Mouse (Mus musculus) C2C12 (cell line): Measurements from ENCODE around the gene Rerg. TPM values are rescaled to one million over a fixed set of nuclear protein-coding genes. Genes with fewer than 3 reads are reported as not detected.
A peak's percentile ranks its signal among the peaks of the same experiment; 100 is the strongest.

Experiments used
- H3K27me3 ChIP-seq: one replicate; pipeline ENCODE4 v1.6.1; 2011; ENCODE audit not compliant: control insufficient read depth, insufficient read depth, insufficient read length
- H3K36me3 ChIP-seq: one replicate; pipeline ENCODE4 v1.6.1; 2011; ENCODE audit not compliant: control insufficient read depth, insufficient read depth
- H3K4me3 ChIP-seq: one replicate; pipeline ENCODE4 v1.5.1; 2011; ENCODE audit warnings: mild to moderate bottlenecking, control low read depth; ENCODE audit not compliant: poor library complexity, insufficient read depth, severe bottlenecking
- H3K79me2 ChIP-seq: one replicate; pipeline ENCODE4 v1.6.1; 2011; ENCODE audit not compliant: control insufficient read depth, insufficient read depth
- H3K79me3 ChIP-seq: one replicate; pipeline ENCODE4 v1.6.1; 2011; ENCODE audit warnings: low read depth, control low read depth
- H3ac ChIP-seq: one replicate; pipeline ENCODE3; 2011; ENCODE audit warnings: low read depth; ENCODE audit not compliant: control insufficient read depth, insufficient read length
- CEBPB ChIP-seq: IDR thresholded peaks from one replicate; pipeline ENCODE4 v1.6.1; 2011; ENCODE audit warnings: low read depth, mild to moderate bottlenecking, control low read depth, moderate library complexity
- CTCF ChIP-seq: IDR thresholded peaks from one replicate; pipeline ENCODE4 v1.5.1; 2011; ENCODE audit not compliant: control insufficient read depth, insufficient read depth, insufficient read length
- FOSL1 ChIP-seq: IDR thresholded peaks from one replicate; pipeline ENCODE4 v1.8.0; 2011; ENCODE audit warnings: mild to moderate bottlenecking, low read length; ENCODE audit not compliant: poor library complexity, insufficient read depth, severe bottlenecking
- MAX ChIP-seq: IDR thresholded peaks from one replicate; pipeline ENCODE4 v1.6.1; 2011; ENCODE audit warnings: mild to moderate bottlenecking, control low read depth
- MYOD1 ChIP-seq: IDR thresholded peaks from one replicate; pipeline ENCODE4 v1.6.1; 2011; ENCODE audit warnings: low read depth; ENCODE audit not compliant: control insufficient read depth, insufficient read length
- MYOG ChIP-seq: IDR thresholded peaks from one replicate; pipeline ENCODE4 v1.6.1; 2011; ENCODE audit not compliant: control insufficient read depth, insufficient read length; ENCODE audit errors: extremely low read depth
- USF1 ChIP-seq: IDR thresholded peaks from one replicate; pipeline ENCODE4 v1.6.1; 2011; ENCODE audit warnings: low read depth, mild to moderate bottlenecking, control low read depth, moderate library complexity
- polyA plus RNA-seq: library from polyadenylated mRNA; unstranded; fragments of >200 nt; fragmentation: generic; extraction: Trizol; gene quantifications from one replicate; pipeline ENCODE4 v1.2.1, GENCODE M21; 2012; ENCODE audit warnings: missing spikeins

Rerg gene
- polyA plus RNA-seq, 1 experiment, result 0.21 TPM

GRCm38 (mm10) chr6:137072256-137072655 is 98.0 kb downstream of the Rerg start:
- Histone ChIP-seq H3ac (no peak overlapping the region), H3K27me3 (no peaks in the 10 kb centered on the region), H3K79me2 (no peaks in the 10 kb centered on the region), H3K79me3 (no peaks in the 10 kb centered on the region), H3K4me3 (no peak overlapping the region), H3K36me3 (no peaks in the 10 kb centered on the region)
- TF ChIP-seq MYOG (no peak), CEBPB (no peak), MAX (no peak), FOSL1 (no peak), CTCF (no peak), USF1 (no peak), MYOD1 (no peak)

- Histone ChIP-seq H3K79me3 (no peaks in the 10 kb centered on the region), H3ac (no peak overlapping the region), H3K36me3 (no peaks in the 10 kb centered on the region), H3K27me3 (no peaks in the 10 kb centered on the region), H3K79me2 (no peaks in the 10 kb centered on the region), H3K4me3 (no peak overlapping the region)
- TF ChIP-seq MAX (no peak), CTCF (no peak), FOSL1 (no peak), MYOD1 (no peak), MYOG (no peak), USF1 (no peak), CEBPB (no peak)
These were observed 98.8 kb downstream of the Rerg start for GRCm38 (mm10) chr6:137071466-137071865.

GRCm38 (mm10) chr6:137065506-137065905 is 104.8 kb downstream of the Rerg start:
- H3ac ChIP-seq, result no peak overlapping the region
- no peak overlapping the region for H3K4me3 ChIP-seq
- no peaks in the 10 kb centered on the region for H3K79me2 ChIP-seq
- no peaks in the 10 kb centered on the region for H3K79me3 ChIP-seq
- no peaks in the 10 kb centered on the region for H3K36me3 ChIP-seq
- no peak for TF ChIP-seq MAX
- TF ChIP-seq CEBPB, result no peak
- no peak for TF ChIP-seq FOSL1
- no peak for TF ChIP-seq CTCF
- TF ChIP-seq MYOG, result no peak
- peak; percentile 52 for TF ChIP-seq MYOD1
- TF ChIP-seq USF1, result no peak
- H3K27me3 ChIP-seq, result no peaks in the 10 kb centered on the region

GRCm38 (mm10) chr6:137064786-137065185 is 105.5 kb downstream of the Rerg start:
- no peaks in the 10 kb centered on the region for H3K79me2 ChIP-seq
- no peaks in the 10 kb centered on the region for H3K27me3 ChIP-seq
- H3K4me3 ChIP-seq, result no peak overlapping the region
- H3K79me3 ChIP-seq, result no peaks in the 10 kb centered on the region
- no peak for TF ChIP-seq CEBPB
- TF ChIP-seq MYOG, result no peak
- TF ChIP-seq FOSL1, result no peak
- no peaks in the 10 kb centered on the region for H3K36me3 ChIP-seq
- H3ac ChIP-seq, result peak overlapping the region; percentile 14

DNA sequence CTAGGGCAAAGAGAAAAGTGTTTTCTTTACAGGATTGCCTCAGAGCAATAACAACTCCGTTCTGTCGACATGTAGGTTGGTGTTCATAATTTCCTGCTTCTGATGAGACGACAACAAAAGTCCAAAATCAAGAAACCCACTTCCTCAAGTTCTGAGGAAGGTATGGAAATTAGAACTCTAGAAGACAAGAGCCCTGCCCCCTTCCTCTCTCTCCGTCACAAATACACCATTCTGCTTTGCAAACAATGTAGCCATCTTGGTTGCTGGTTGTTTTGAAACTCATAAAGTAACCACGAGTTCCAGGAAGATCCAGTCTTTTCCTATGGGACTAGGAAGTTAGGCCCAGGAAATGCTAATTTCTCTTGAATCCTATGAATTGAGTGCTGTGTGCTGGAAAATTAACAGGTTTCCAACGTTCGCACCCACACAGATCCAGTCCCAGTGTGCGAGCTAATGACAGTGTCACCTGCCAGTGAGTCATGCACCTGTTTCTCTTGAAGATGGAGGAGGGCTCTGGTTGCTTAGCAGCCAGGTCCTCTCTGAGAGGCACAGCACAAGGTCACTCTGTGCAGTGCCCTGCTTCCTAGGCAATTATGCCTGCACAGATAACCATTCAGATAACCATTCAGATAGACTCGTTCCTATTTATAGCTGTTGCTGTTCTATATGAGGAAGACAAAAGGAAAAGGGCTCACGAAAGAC is 106.9 kb downstream of the Rerg start:
- H3K36me3 ChIP-seq, result no peaks in the 10 kb centered on the region

GRCm38 (mm10) chr6:137061880-137062531 is 108.3 kb downstream of the Rerg start:
- no peaks in the 10 kb centered on the region for H3K27me3 ChIP-seq
- TF ChIP-seq USF1 (peak; percentile 34), MAX (no peak)
- no peaks in the 10 kb centered on the region for H3K79me3 ChIP-seq
- no peaks in the 10 kb centered on the region for H3K36me3 ChIP-seq
- H3K79me2 ChIP-seq, result no peaks in the 10 kb centered on the region
- no peak overlapping the region for H3K4me3 ChIP-seq
- H3ac ChIP-seq, result no peak overlapping the region

More for the DNA sequence above, 106.9 kb downstream of the Rerg start:
- TF ChIP-seq MAX (no peak), CEBPB (no peak)
- Histone ChIP-seq H3ac (no peak overlapping the region), H3K79me2 (no peaks in the 10 kb centered on the region), H3K79me3 (no peaks in the 10 kb centered on the region), H3K27me3 (no peaks in the 10 kb centered on the region), H3K4me3 (no peak overlapping the region)
